Mouse (Mus musculus): ENCODE data around the gene Snx32. TPM values are rescaled to one million over a fixed set of nuclear protein-coding genes. Genes with fewer than 3 reads are reported as not detected.
"Not testable (repeated sequence)": the region's sequence is repeated elsewhere in the genome, so short reads cannot be mapped to it uniquely, and the experiment has no call there.

The Snx32 gene
- polyA plus RNA-seq, 1 experiment from 2014 or later = 3.0 TPM

GRCm38 (mm10) chr19:5495353-5496051, 14.8 kb downstream of the Snx32 start:
- Histone ChIP-seq H3K27ac (ENCODE audit: low read depth) (no peak overlapping the region), H3K4me1 (ENCODE audit: insufficient read depth) (peaks cover 7% of the 10 kb centered on the region; the same call in 1 of the 2 replicates), H3K27me3 (ENCODE audit: insufficient read depth, low read length) (no peaks in the 10 kb centered on the region), H3K4me2 (ENCODE audit: low read depth, low read length) (no peak overlapping the region), H3K9ac (replicated peaks) (no peak overlapping the region), H3K36me3 (replicated peaks; ENCODE audit: insufficient read depth, low read length) (peaks cover 47% of the 10 kb centered on the region), H3K4me3 (ENCODE audit: low read depth, low read length) (no peak overlapping the region), H3K9me3 (ENCODE audit: low read length) (no peaks in the 10 kb centered on the region)
- WGBS (ENCODE audit: insufficient replicate concordance) = 84% methylated on average over 12 of the region's 12 CpGs
- ATAC-seq = no peak
- no peak for TF ChIP-seq CTCF (IDR thresholded peaks at IDR 0.05; ENCODE audit: low read depth)
- no peak for DNase-seq

GRCm38 (mm10) chr19:5494314-5494713, 16.0 kb downstream of the Snx32 start:
- H3K4me1 ChIP-seq (ENCODE audit: insufficient read depth) = peaks cover 12% of the 10 kb centered on the region
- H3K4me3 ChIP-seq (ENCODE audit: low read depth, low read length) = no peak overlapping the region
- DNase-seq = no peak
- no peak for ATAC-seq
- peaks cover 47% of the 10 kb centered on the region for H3K36me3 ChIP-seq (replicated peaks; ENCODE audit: insufficient read depth, low read length)
- H3K9me3 ChIP-seq (ENCODE audit: low read length) = no peaks in the 10 kb centered on the region
- WGBS (ENCODE audit: insufficient replicate concordance) = 85% methylated on average over 3 of the region's 3 CpGs
- TF ChIP-seq CTCF (IDR thresholded peaks at IDR 0.05; ENCODE audit: low read depth) (no peak), EP300 (IDR thresholded peaks at IDR 0.05; ENCODE audit: low read depth) (no peak)
- no peak overlapping the region for H3K27ac ChIP-seq (ENCODE audit: low read depth)
- H3K9ac ChIP-seq (replicated peaks) = no peak overlapping the region
- H3K27me3 ChIP-seq (ENCODE audit: insufficient read depth, low read length) = no peaks in the 10 kb centered on the region
- H3K4me2 ChIP-seq (ENCODE audit: low read depth, low read length) = no peak overlapping the region

- 0 out of 2 replicates have a peak, but pooled peaks have one; percentile 15 for TF ChIP-seq CTCF (IDR thresholded peaks at IDR 0.05; ENCODE audit: low read depth)
- 74% methylated on average over 9 of the region's 9 CpGs for WGBS (ENCODE audit: insufficient replicate concordance)
- H3K9ac ChIP-seq (replicated peaks); H3K4me2 ChIP-seq (ENCODE audit: low read depth, low read length); H3K27me3 ChIP-seq (ENCODE audit: insufficient read depth, low read length); H3K27ac ChIP-seq (ENCODE audit: low read depth); ATAC-seq; DNase-seq; H3K9me3 ChIP-seq (ENCODE audit: low read length); H3K4me3 ChIP-seq (ENCODE audit: low read depth, low read length): not testable (repeated sequence)
- Histone ChIP-seq H3K4me1 (ENCODE audit: insufficient read depth) (peaks cover 19% of the 10 kb centered on the region), H3K36me3 (replicated peaks; ENCODE audit: insufficient read depth, low read length) (peaks cover 44% of the 10 kb centered on the region)
These were observed 17.0 kb downstream of the Snx32 start for GRCm38 (mm10) chr19:5493301-5493721.

- peaks cover 44% of the 10 kb centered on the region for H3K36me3 ChIP-seq (replicated peaks; ENCODE audit: insufficient read depth, low read length)
- H3K27me3 ChIP-seq (ENCODE audit: insufficient read depth, low read length) = no peaks in the 10 kb centered on the region
- no peak overlapping the region for H3K4me2 ChIP-seq (ENCODE audit: low read depth, low read length)
- H3K4me3 ChIP-seq (ENCODE audit: low read depth, low read length) = no peak overlapping the region
- TF ChIP-seq EP300 (IDR thresholded peaks at IDR 0.05; ENCODE audit: low read depth) (no peak), CTCF (IDR thresholded peaks at IDR 0.05; ENCODE audit: low read depth) (no peak)
- H3K27ac ChIP-seq (ENCODE audit: low read depth) = no peak overlapping the region
- H3K9ac ChIP-seq (replicated peaks) = 0 out of 2 replicates have a peak overlapping the region, but pooled peaks have one; percentile 8
- 83% methylated on average over 4 of the region's 4 CpGs for WGBS (ENCODE audit: insufficient replicate concordance)
- DNase-seq (no peak), ATAC-seq (no peak)
- H3K9me3 ChIP-seq (ENCODE audit: low read length) = no peaks in the 10 kb centered on the region
- peaks cover 20% of the 10 kb centered on the region for H3K4me1 ChIP-seq (ENCODE audit: insufficient read depth)
These were observed 17.7 kb downstream of the Snx32 start for GRCm38 (mm10) chr19:5492641-5493040.

- under 1% methylated on average over 55 of the region's 59 CpGs for WGBS (ENCODE audit: insufficient replicate concordance)
- ATAC-seq = peak; percentile 38
- DNase-seq = peak; percentile 87
- peak overlapping the region; percentile 99 for H3K27ac ChIP-seq (ENCODE audit: low read depth)
- TF ChIP-seq EP300 (IDR thresholded peaks at IDR 0.05; ENCODE audit: low read depth) = no peak; the same call in 1 of the 2 replicates
- TF ChIP-seq CTCF (IDR thresholded peaks at IDR 0.05; ENCODE audit: low read depth) = 0 out of 2 replicates have a peak, but pooled peaks have one; percentile 3
- peaks cover 31% of the 10 kb centered on the region for H3K36me3 ChIP-seq (replicated peaks; ENCODE audit: insufficient read depth, low read length)
- H3K9ac ChIP-seq (replicated peaks) = peak overlapping the region; percentile 99
- H3K4me3 ChIP-seq (ENCODE audit: low read depth, low read length) = peak overlapping the region; percentile 99
- no peaks in the 10 kb centered on the region for H3K27me3 ChIP-seq (ENCODE audit: insufficient read depth, low read length)
- H3K9me3 ChIP-seq (ENCODE audit: low read length) = no peaks in the 10 kb centered on the region
- H3K4me2 ChIP-seq (ENCODE audit: low read depth, low read length) = peak overlapping the region; percentile 79
- H3K4me1 ChIP-seq (ENCODE audit: insufficient read depth) = peaks cover 31% of the 10 kb centered on the region
These were observed 19.2 kb downstream of the Snx32 start for GRCm38 (mm10) chr19:5490898-5491708.

GRCm38 (mm10) chr19:5490313-5490897, 19.9 kb downstream of the Snx32 start, which contains the start of gene Cfl1:
TSS of gene Cfl1 (plus strand) at chr19:5490455.
- ATAC-seq = peak; percentile 60
- no peak; the same call in 1 of the 2 replicates for TF ChIP-seq EP300 (IDR thresholded peaks at IDR 0.05; ENCODE audit: low read depth)
- peak; percentile 34 for TF ChIP-seq CTCF (IDR thresholded peaks at IDR 0.05; ENCODE audit: low read depth)
- peak; percentile 95 for DNase-seq
- peak within 1 kb of the TSS; percentile 99 for H3K4me3 ChIP-seq (ENCODE audit: low read depth, low read length)
- peaks cover 33% of the 10 kb centered on the region for H3K36me3 ChIP-seq (replicated peaks; ENCODE audit: insufficient read depth, low read length)
- WGBS (ENCODE audit: insufficient replicate concordance) = 1% methylated on average over 60 of the region's 62 CpGs
- H3K4me1 ChIP-seq (ENCODE audit: insufficient read depth) = peaks cover 31% of the 10 kb centered on the region
- H3K9ac ChIP-seq (replicated peaks) = peak within 1 kb of the TSS; percentile 99
- H3K9me3 ChIP-seq (ENCODE audit: low read length) = no peaks in the 10 kb centered on the region
- H3K4me2 ChIP-seq (ENCODE audit: low read depth, low read length) = peak within 1 kb of the TSS; percentile 79
- no peaks in the 10 kb centered on the region for H3K27me3 ChIP-seq (ENCODE audit: insufficient read depth, low read length)
- peak within 1 kb of the TSS; percentile 99 for H3K27ac ChIP-seq (ENCODE audit: low read depth)

- H3K4me3 ChIP-seq (ENCODE audit: low read depth, low read length) = peak overlapping the region; percentile 99
- not testable (repeated sequence) for DNase-seq
These were observed 20.6 kb downstream of the Snx32 start for GRCm38 (mm10) chr19:5489721-5490120.

More at GRCm38 (mm10) chr19:5489721-5490120, 20.6 kb downstream of the Snx32 start:
- H3K27ac ChIP-seq (ENCODE audit: low read depth) = peak overlapping the region; percentile 99
- WGBS (ENCODE audit: insufficient replicate concordance) = 30% methylated on average over 10 of the region's 10 CpGs
- H3K9me3 ChIP-seq (ENCODE audit: low read length); H3K9ac ChIP-seq (replicated peaks); H3K27me3 ChIP-seq (ENCODE audit: insufficient read depth, low read length); ATAC-seq: not testable (repeated sequence)
- H3K4me1 ChIP-seq (ENCODE audit: insufficient read depth) = peaks cover 31% of the 10 kb centered on the region
- H3K4me2 ChIP-seq (ENCODE audit: low read depth, low read length) = peak overlapping the region; percentile 79
- peaks cover 31% of the 10 kb centered on the region for H3K36me3 ChIP-seq (replicated peaks; ENCODE audit: insufficient read depth, low read length)
